Mouse (Mus musculus) liver, adult 2 months (tissue): ENCODE data around the gene Egln1. TPM values are rescaled to one million over a fixed set of nuclear protein-coding genes. Genes with fewer than 3 reads are reported as not detected.
A peak's percentile ranks its signal among the peaks of the same experiment; 100 is the strongest.

ENCODE experiments used
- DNase-seq: peaks from one replicate; pipeline ENCODE4 v3.0.0-alpha.2; 2011; ENCODE audit warnings: low read depth, low spot score; ENCODE audit errors: extremely low read depth
- H3K27ac ChIP-seq: fragments of 200-500 bp; replicated peaks from 2 replicates; pipeline ENCODE4 v1.5.1; 2012; ENCODE audit warnings: low read depth, mild to moderate bottlenecking, control low read depth, inconsistent platforms, low read length; ENCODE audit not compliant: insufficient read depth
- H3K27me3 ChIP-seq: fragments of 200-500 bp; 2 replicates; pipeline ENCODE4 v1.6.1; 2012; ENCODE audit warnings: mild to moderate bottlenecking, moderate library complexity, low read length, inconsistent platforms; ENCODE audit not compliant: control insufficient read depth, insufficient read depth
- H3K36me3 ChIP-seq: fragments of 200-500 bp; 2 replicates; pipeline ENCODE4 v1.6.1; 2012; ENCODE audit warnings: low read length, inconsistent platforms; ENCODE audit not compliant: control insufficient read depth, insufficient read depth
- H3K4me1 ChIP-seq: fragments of 200-500 bp; 2 replicates; pipeline ENCODE4 v1.6.1; 2011; ENCODE audit warnings: low read length; ENCODE audit not compliant: control insufficient read depth, insufficient read depth
- H3K4me3 ChIP-seq: fragments of 200-500 bp; 2 replicates; pipeline ENCODE4 v1.5.1; 2011; ENCODE audit warnings: low read depth, mild to moderate bottlenecking, control low read depth, low read length, moderate library complexity; ENCODE audit not compliant: insufficient read depth
- H3K79me2 ChIP-seq: fragments of 200-500 bp; 2 replicates; pipeline ENCODE4 v1.6.1; 2012; ENCODE audit warnings: inconsistent platforms, mild to moderate bottlenecking, low read length, moderate library complexity; ENCODE audit not compliant: control insufficient read depth, insufficient read depth
- H3K9ac ChIP-seq: fragments of 200-500 bp; 2 replicates; pipeline ENCODE4 v1.6.1; 2012; ENCODE audit warnings: low read depth, mild to moderate bottlenecking, control low read depth, inconsistent platforms, low read length
- CTCF ChIP-seq: fragments of 200-500 bp; IDR thresholded peaks from 2 replicates; pipeline ENCODE4 v1.5.1; 2011; ENCODE audit warnings: low read depth, low read length, control low read depth
- POLR2A ChIP-seq: fragments of 200-500 bp; IDR thresholded peaks from 2 replicates; pipeline ENCODE4 v1.6.1; 2011; ENCODE audit warnings: low read length, control low read depth; ENCODE audit not compliant: insufficient read depth; ENCODE audit errors: extremely low read depth
- WGBS: fragments of 180-500 bp; shearing (Covaris S2); methylation state at CpG from one replicate; pipeline ENCODE4 v1.1.7; 2018; 5-methylcytosine and 5-hydroxymethylcytosine counted together
- polyA plus RNA-seq: library from polyadenylated mRNA; depleted of rRNA; stranded (reverse); fragments of >200 nt; gene quantifications from 2 replicates; pipeline ENCODE4 v1.2.3, GENCODE M21; 2012
- total RNA-seq: library from RNA; depleted of rRNA; stranded (reverse); fragments of >200 nt; gene quantifications from 2 replicates; pipeline ENCODE4 v1.2.3, GENCODE M21; 2014

The Egln1 gene
- total and polyA plus RNA-seq, 2 experiments = 11.2 to 12.1 TPM

DNA sequence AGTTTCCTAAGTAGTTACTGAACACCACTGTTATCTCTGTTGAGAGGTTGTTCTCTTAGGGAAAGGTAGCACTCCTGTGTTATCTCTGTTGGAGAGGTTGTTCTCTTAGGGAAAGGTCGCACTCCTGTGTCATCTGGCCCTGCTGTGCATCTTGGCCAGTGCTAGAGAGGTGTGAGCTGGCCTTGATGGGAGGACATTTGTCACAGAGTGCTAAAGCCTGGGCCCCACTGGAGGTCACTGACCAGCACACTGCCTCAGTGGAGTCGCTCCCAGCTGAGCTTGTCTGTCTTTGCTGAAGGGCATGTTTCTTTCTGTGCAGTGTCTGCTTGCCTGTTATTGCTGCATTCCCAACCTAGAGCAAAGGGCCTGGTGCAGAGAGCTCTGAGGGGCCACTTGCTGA, 82.0 kb downstream of the Egln1 start:
- Histone ChIP-seq H3K27me3 (no peaks in the 10 kb centered on the region), H3K9ac (no peak overlapping the region), H3K27ac (no peak overlapping the region), H3K4me3 (no peak overlapping the region), H3K36me3 (peaks cover 3% of the 10 kb centered on the region; the same call in 1 of the 2 replicates), H3K79me2 (peaks cover 43% of the 10 kb centered on the region), H3K4me1 (peaks cover 6% of the 10 kb centered on the region)
- no peak for DNase-seq
- 79% methylated on average over 2 of the region's 2 CpGs for WGBS
- TF ChIP-seq CTCF = no peak
- TF ChIP-seq POLR2A = no peak

DNA sequence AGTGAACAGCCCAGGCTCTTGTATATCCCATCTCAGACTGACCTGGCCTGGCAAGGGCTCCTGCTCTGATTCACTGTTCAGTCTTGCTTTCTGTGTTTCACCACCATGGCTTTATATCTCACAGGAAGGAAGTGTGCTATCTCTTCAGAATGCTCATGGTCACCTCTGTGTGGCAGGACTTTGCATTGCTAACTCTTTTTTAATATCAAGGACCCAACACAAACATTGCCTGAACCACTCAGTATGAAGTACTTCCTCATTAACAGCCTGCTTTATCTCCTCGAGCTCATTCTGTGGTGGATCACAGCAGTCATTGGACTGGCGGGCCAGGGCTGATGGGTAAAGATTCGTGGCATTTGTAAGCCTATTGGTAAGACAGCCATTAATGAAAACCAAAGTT, 82.5 kb downstream of the Egln1 start:
- no peak overlapping the region for H3K4me3 ChIP-seq
- peaks cover 43% of the 10 kb centered on the region for H3K79me2 ChIP-seq
- no peak overlapping the region for H3K9ac ChIP-seq
- no peaks in the 10 kb centered on the region for H3K27me3 ChIP-seq
- H3K4me1 ChIP-seq = peaks cover 6% of the 10 kb centered on the region
- no peak overlapping the region for H3K27ac ChIP-seq
- peaks cover 3% of the 10 kb centered on the region; the same call in 1 of the 2 replicates for H3K36me3 ChIP-seq
- TF ChIP-seq POLR2A (no peak), CTCF (no peak)
- no peak for DNase-seq
- WGBS = 68% methylated on average over 3 of the region's 3 CpGs

GRCm38 (mm10) chr8:124863729-124864128, 85.4 kb downstream of the Egln1 start:
- peak; percentile 34 for DNase-seq
- 7% methylated on average over 8 of the region's 8 CpGs for WGBS

DNA sequence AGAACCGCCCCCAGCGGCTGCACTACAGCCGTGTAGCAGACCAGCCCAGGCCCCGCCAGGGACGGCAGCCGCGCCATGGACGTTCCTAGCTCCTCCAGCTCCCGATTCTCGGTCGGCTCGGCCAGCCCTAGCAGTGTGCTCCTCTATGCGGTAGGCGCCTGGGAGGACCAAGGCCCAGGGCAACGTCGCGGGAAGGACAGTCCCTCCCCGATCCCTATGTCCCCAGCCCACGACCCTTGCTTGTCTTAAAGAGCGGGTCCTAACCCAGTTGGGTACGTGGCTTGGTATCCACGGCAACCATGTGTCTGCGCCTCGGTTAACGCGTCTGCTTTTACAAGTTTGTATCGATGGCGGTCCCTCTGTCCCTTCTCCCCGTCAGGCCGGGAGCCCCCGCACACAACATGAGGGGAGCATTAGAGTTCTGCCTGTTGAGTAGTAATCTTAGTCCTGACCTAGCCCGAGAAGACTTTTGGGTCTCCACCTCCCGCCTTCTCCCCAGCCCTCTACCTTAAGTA, 85.9 kb downstream of the Egln1 start:
- Histone ChIP-seq H3K36me3 (peaks cover 15% of the 10 kb centered on the region), H3K9ac (peak overlapping the region; percentile 96), H3K27ac (peak overlapping the region; percentile 82), H3K4me1 (peaks cover 6% of the 10 kb centered on the region), H3K27me3 (no peaks in the 10 kb centered on the region), H3K79me2 (peaks cover 41% of the 10 kb centered on the region), H3K4me3 (peak overlapping the region; percentile 94)
- no peak for TF ChIP-seq POLR2A
- TF ChIP-seq CTCF = no peak
- no peak for DNase-seq
- under 1% methylated on average over 33 of the region's 33 CpGs for WGBS

More at GRCm38 (mm10) chr8:124863729-124864128, 85.4 kb downstream of the Egln1 start:
- peaks cover 42% of the 10 kb centered on the region for H3K79me2 ChIP-seq
- H3K27ac ChIP-seq = no peak overlapping the region
- no peaks in the 10 kb centered on the region for H3K27me3 ChIP-seq
- TF ChIP-seq POLR2A (no peak), CTCF (no peak)
- peak overlapping the region; percentile 26 for H3K9ac ChIP-seq
- H3K4me1 ChIP-seq = peaks cover 6% of the 10 kb centered on the region
- peak overlapping the region; percentile 94 for H3K4me3 ChIP-seq
- peaks cover 13% of the 10 kb centered on the region for H3K36me3 ChIP-seq

GRCm38 (mm10) chr8:124862321-124863162, 86.6 kb downstream of the Egln1 start, which contains the start of the genes Gnpat and 2810004N23Rik:
TSS of gene Gnpat (plus strand) at chr8:124863033.
TSS of gene 2810004N23Rik (minus strand) at chr8:124863120.
- Histone ChIP-seq H3K27me3 (no peaks in the 10 kb centered on the region), H3K4me1 (peaks cover 6% of the 10 kb centered on the region), H3K36me3 (peaks cover 21% of the 10 kb centered on the region), H3K79me2 (peaks cover 40% of the 10 kb centered on the region; the same call in 1 of the 2 replicates), H3K4me3 (peak within 1 kb of the TSS; percentile 94), H3K9ac (peak within 1 kb of the TSS; percentile 96), H3K27ac (peak within 1 kb of the TSS; percentile 85)
- under 1% methylated on average over 55 of the region's 55 CpGs for WGBS
- peak; percentile 72 for DNase-seq
- TF ChIP-seq CTCF (no peak), POLR2A (peak; percentile 88)

DNA sequence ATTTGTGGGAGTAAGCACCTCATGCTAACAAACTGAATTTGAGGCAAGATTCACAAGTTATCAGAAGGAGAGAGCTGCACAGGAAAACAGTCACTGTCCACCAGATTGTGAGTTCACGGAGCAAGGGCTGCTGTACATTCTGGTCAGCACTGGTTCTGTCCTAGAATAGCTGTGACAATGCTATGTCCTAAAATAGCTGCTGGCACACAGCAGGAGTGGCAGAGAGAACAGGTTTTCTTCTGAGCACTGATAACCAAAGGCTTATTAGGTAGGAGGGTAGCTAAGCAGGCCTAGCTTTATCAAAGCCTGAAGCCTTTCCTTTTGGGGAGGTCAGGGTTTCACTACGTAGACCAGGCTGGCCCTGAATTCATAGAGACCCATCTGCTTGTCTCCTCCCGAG, 88.9 kb downstream of the Egln1 start:
- Histone ChIP-seq H3K79me2 (peaks cover 24% of the 10 kb centered on the region; the same call in 1 of the 2 replicates), H3K4me3 (no peak overlapping the region), H3K36me3 (peaks cover 25% of the 10 kb centered on the region), H3K4me1 (peaks cover 6% of the 10 kb centered on the region), H3K9ac (no peak overlapping the region), H3K27ac (no peak overlapping the region), H3K27me3 (no peaks in the 10 kb centered on the region)
- WGBS = 88% methylated on average over 3 of the region's 3 CpGs
- no peak for DNase-seq
- TF ChIP-seq POLR2A (no peak), CTCF (no peak)
